Mouse (Mus musculus) heart, postnatal 36 days (tissue): ENCODE measurements around the gene Hdlbp. TPM values are rescaled to one million over a fixed set of nuclear protein-coding genes. Genes with fewer than 3 reads are reported as not detected.
A peak's percentile ranks its signal among the peaks of the same experiment; 100 is the strongest.
"Not testable (repeated sequence)": the region's sequence is repeated elsewhere in the genome, so short reads cannot be mapped to it uniquely, and the experiment has no call there.

Experiments used
- DNase-seq, 2 experiments: peaks; one replicate each; pipeline ENCODE4 v3.0.0; 2021 to 2022
- intact Hi-C: fragments of 180-260 bp; cut with DNase I; formaldehyde crosslinking; loops from one replicate; pipeline ENCODE4 v1.15.1; 2025
- total RNA-seq, 2 experiments: library from RNA; stranded (reverse); gene quantifications; 2 replicates each; pipeline ENCODE4 v1.2.3; 2021

Hdlbp gene
- 100 to 1,000 TPM; 568 to 579 TPM for total RNA-seq

DNA sequence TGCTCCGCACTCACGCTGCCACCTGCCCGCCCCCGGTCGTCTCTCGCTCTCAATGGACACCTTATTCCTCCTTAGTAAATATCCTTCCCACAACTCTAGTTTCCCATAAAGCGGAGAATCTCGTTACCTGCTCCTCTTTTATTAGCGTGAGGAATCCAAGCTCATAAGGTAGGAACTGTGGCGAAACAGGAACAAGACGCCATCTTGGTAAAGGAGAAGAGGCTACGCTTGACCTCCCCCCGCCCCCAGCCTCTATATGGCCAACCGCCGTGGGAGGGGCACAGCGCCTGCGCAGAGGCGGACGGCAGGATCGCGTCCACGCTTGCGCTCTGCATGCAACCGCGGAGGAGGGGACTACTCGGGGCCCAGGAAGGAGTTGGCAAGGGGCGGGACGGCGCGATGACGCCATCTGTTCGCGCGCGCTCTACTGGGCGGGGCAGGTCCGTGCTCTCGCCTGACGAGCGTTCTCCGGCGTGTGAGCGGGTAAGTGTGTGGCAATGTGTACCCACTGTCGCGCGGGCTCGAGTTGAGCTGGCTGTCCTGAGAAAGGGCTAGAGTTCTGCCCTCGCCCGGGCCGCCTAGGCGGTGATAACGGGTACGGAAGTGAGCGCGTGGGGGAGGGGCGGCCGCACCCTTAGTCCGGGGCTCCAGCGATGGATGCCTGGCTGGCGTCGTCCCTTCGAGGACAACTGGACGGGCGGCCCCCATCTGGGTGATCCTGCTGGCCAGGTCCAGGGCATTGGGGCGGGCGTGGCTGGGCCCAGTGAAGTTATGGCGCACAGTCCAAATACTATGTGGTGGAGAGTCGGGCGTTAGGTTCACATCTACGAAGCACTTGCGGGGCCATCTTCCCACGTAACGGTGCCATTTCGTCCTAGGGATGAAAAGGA lies at the start of gene Hdlbp:
Gene Hdlbp, minus strand, starts transcription at position 230 of the 890 bp plus-strand sequence.
- DNase-seq, result peak; percentile 99
- intact Hi-C loops, result loop anchor here (1.0 to 2.0 kb wide), 3 partner anchors 28 to 276 kb away; no protein-coding TSS in a partner anchor

DNA sequence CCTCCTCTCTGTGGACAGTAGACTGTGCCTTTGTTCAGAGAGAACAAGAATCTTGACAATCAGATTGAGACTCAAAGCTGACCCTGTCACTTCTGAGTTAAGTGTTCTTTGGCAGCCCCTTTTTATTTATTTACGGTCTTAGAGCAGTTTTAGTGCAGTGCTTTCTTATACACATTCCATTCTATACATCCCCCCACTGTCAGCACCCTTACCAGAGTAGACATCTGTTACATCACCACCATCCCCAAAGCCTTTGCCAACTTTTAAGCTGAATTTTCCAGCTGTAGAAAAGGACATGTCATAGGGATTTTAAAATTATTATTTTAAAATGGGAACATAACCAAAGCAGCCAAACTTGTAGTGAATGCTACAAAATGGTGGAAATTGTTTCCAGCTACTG lies 43.7 kb upstream of the Hdlbp start:
- intact Hi-C loops, result no loop called here
- no peak for DNase-seq

- intact Hi-C loops, result no loop called here
- no peak for DNase-seq
Measured at GRCm38 (mm10) chr1:93521491-93521890, 42.9 kb upstream of the Hdlbp start.

GRCm38 (mm10) chr1:93513221-93513620 lies 34.6 kb upstream of the Hdlbp start:
- DNase-seq, result no peak
- intact Hi-C loops, result loop anchor here (5.0 to 10.0 kb wide), 4 partner anchors 119 to 292 kb away; partner anchors contain the start of genes Dtymk, Ing5, Pask and Ppp1r7

DNA sequence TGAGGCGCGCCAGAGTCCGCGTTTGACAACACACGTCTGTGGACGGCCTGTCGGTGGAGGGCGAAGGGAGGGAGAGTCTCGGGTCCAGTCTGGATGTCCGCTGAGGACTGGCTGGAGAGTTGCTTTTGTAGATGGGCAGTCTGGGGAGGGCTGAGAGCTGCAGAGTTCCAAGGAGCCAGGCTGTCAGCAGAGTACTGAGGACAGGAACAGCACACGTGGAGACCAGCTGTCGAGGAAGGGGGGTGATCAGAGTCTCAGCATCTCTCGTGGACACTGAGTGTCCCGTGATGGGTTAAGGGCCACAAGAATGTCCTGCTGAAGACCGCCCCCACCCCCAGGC lies 33.7 kb upstream of the Hdlbp start:
- DNase-seq, result no peak
- intact Hi-C loops, result loop anchor here (5.0 to 10.0 kb wide), 4 partner anchors 120 to 292 kb away; partner anchors contain the start of genes Dtymk, Ing5, Pask and Ppp1r7

DNA sequence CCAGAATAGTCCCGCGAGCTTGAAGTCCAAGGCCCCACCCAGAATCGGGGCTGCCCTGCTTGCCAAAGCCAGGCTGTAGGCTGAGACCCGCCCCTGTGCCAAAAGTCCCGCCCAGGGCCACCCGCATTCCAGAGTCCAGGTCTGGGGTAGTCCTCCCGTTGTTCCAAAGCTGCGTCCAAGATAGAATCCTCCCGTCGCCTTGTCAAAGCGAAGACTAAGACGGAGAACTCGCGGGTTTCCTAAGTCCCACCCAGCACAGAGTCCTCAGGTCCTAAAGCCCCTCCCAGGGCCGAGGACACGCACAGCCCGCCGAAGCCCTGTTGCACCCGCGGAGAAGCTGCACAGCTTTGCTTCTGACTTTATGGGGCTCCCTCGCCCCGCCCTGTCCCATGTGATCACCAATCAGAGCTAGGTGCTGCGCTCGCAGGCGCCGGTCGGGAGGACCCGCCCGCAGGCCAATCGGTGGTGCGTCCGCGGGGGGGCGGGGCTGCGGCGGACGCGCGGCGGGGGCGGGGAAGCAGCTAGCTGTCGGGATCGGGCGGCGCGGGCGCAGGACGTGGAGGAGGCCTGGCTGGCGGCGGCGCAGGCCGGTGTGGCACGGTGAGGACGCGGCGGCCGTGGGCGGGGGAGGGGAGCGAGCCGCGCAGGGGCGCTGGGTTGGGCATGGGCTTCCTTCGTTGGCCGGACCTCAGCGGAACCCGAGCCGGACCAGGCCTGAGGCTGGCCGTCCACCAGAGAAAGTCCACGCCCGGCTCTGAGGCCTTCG lies 33.2 kb upstream of the Hdlbp start, which contains the start of gene Farp2:
Gene Farp2, plus strand, starts transcription at position 495 of the 766 bp plus-strand sequence.
- intact Hi-C loops, result loop anchor here (5.0 to 10.0 kb wide), 4 partner anchors 121 to 293 kb away; partner anchors contain the start of genes Dtymk, Ing5, Pask and Ppp1r7
- peak; percentile 92 to 94 for DNase-seq

DNA sequence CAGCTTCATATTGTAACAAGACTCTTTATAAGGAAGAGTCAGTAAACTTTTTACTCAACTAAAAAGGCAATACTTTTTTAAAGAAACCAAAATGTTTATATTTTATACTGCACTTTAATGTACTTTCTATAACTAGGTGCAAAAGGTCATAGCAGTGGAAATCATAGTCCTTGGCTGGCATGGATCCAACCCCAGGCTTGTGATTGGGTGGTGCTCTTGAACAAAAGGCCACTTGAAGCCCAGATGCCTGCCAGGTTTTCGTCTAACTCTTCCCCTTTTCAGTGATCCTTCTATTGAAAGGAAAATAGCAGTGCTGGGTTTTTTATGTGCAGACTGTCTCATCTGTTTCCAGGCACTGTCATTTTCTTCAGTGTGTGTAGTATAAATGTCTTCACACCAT lies 30.0 kb upstream of the Hdlbp start:
- DNase-seq, result not testable (repeated sequence)
- intact Hi-C loops, result loop anchor here (5.0 kb wide), 1 partner anchor 336 kb away; no protein-coding TSS in a partner anchor

DNA sequence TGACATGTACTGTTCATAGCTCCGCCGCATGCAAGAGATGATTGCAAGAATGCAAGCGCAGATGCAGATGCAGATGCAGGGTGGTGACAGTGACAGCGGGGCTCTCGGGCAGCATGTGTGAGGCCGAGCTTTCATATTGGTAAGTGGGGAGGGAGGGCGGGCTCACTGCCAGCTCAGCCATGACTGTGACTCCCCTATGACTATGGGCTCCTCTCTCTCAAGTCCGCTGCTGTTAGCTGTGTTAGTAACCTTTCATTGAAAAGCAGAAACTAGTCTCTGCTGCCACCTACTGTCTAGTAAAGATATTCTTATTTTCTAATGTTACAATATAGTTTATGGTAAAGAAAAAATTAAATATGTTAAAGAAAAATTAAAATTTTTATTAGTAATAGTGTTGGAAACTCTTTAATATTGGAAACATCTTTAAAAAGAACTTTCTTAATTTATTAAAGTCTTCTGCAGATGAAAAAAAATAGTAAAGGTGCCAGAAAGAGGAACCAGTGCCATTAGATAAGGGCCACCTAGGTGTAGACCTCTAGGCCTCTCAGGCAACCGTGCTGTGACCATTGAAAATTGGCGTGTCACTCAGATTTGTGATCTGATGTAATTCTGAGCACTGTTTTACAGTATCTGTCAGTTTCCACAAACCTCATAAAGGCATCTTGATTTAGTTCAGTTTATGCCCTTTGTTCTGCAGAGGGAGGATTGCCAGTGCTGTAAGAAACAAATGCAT lies 28.5 kb upstream of the Hdlbp start:
- DNase-seq, result no peak
- intact Hi-C loops, result loop anchor here (2.0 to 5.0 kb wide), 4 partner anchors 28 to 335 kb away; partner anchors contain the start of genes Hdlbp and Mterf4

DNA sequence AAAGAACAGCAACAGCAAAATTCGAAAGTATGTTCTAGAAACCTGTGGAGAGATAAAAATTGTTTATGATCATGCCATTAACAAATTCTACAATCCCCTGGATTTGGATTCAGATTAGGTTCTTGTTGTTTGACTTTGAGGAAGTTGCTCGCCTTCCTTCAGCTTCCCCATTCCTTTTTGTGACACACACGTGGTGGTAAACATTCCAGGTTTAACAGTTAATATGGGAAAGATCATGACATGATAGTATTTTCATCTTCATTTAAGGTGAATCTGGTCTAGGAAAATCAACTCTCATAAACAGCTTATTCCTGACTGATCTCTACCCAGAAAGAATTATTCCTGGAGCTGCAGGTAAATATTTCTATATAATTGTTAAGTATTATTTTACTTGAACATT lies 16.7 kb upstream of the Hdlbp start:
- no peak for DNase-seq
- intact Hi-C loops, result no loop called here

- intact Hi-C loops, DNase-seq: not testable (repeated sequence)
Measured at GRCm38 (mm10) chr1:93486302-93486701, 7.7 kb upstream of the Hdlbp start.

- intact Hi-C loops, result loop anchor here (2.0 kb wide), 1 partner anchor 27 kb away; no protein-coding TSS in a partner anchor
- DNase-seq, result peak in 1 of 2 experiments; percentile 21
Measured at GRCm38 (mm10) chr1:93479476-93480083, 965 bp upstream of the Hdlbp start.

- peak; percentile 96 to 99 for DNase-seq
- intact Hi-C loops, result loop anchor here (1.0 to 2.0 kb wide), 3 partner anchors 29 to 277 kb away; no protein-coding TSS in a partner anchor
Measured at GRCm38 (mm10) chr1:93477758-93478585, 643 bp downstream of the Hdlbp start.

GRCm38 (mm10) chr1:93475694-93476093 lies 2.9 kb downstream of the Hdlbp start:
- intact Hi-C loops, result no loop called here
- DNase-seq, result no peak

- intact Hi-C loops, result no loop called here
- DNase-seq, result no peak
Measured at GRCm38 (mm10) chr1:93468626-93469025, 10.0 kb downstream of the Hdlbp start.

GRCm38 (mm10) chr1:93465746-93466145 lies 12.9 kb downstream of the Hdlbp start:
- intact Hi-C loops, result no loop called here
- DNase-seq, result no peak

DNA sequence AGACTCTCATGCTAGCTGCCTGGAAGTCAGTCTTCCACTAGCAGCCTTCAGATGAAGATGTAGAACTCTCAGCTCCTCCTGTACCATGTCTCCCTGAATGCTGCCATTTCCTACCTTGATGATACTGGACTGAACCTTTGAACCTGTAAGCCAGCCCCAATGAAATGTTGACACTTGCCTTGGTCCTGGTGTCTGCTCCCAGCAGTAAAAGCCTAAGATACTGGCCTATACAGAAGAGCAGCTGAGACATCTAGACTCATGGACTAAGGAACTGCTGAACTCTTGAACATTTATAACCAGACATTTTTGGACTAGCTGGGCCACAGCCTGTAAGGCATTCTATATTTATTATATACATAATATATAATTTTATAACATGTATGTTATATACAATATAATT lies 13.5 kb downstream of the Hdlbp start:
- no peak for DNase-seq
- intact Hi-C loops, result no loop called here

GRCm38 (mm10) chr1:93459101-93459500 lies 19.5 kb downstream of the Hdlbp start:
- intact Hi-C loops, result no loop called here
- DNase-seq, result no peak

DNA sequence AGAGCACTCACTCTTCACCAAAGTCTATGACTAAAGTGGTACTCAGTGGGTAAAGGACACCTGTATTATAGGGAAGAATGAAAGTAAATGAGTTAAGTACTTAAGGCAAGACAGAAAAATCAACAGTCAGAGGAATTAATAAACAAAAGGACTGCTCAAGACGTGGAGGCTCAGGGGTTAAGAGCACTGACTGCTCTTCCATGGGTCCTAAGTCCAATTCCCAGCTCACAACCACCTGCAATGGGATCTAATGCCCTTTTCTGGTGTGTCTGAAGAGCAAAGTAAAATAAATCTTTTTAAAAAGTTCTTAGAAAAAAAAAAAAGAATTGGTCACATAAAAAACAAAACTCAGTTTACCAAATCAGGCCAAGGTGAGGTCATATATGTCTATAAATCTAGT lies 20.3 kb downstream of the Hdlbp start:
- no peak for DNase-seq
- intact Hi-C loops, result no loop called here

DNA sequence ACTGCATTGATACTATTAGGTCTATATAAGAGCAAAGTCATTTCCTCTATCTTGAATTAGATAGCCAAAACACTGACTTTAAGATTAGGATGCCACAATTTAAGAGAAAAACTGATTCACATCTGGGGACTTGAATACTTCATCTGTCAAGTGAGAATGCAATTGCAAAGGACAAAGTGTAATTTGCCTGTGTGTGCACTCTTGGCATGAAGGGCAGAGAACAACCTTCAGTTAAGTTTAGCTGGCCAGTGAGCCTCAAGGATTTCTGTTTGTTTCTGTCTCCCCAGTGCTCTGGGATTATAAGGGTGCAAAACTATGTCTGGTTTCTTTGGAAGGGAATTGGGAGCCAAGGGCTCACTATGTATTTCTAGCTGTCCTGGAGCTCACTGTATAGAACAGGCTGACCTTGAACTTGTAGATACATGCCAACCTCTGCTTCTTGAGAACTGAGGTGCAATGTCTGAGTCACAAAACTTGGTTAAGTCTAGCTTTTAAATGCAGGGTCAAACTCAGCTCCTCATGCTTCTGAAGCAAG lies 24.8 kb downstream of the Hdlbp start:
- no peak for DNase-seq
- intact Hi-C loops, result no loop called here
